Mouse (Mus musculus) ovary, adult 18-20 months (tissue): ENCODE results near the gene Kcnc3.
A peak's percentile ranks its signal among the peaks of the same experiment; 100 is the strongest.

ENCODE experiments used
- DNase-seq: peaks from one replicate; pipeline ENCODE4 v3.0.0; 2022; ENCODE audit warnings: low spot score, mixed read lengths

The Kcnc3 gene

DNA sequence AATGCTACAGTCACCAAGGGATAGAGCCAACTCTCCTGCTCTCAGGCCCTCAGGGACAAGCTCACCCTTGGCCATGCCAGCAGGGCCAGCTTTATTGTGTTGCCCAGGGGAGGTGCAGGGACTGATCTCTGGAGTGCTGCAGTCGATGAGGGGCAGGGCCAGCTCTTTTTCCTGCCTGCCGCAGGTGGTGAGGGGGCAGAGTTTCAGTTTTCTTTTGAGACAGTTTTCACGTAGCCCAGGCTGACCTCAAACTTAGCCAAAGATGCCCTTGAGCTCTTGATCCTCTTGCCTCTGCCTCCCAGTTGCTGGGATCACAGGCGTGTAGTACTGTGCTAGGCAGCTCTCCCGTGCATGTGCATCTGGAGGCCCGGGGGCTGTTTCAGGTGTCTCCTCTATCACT lies 19.5 kb upstream of the Kcnc3 start:
- no peak for DNase-seq

DNA sequence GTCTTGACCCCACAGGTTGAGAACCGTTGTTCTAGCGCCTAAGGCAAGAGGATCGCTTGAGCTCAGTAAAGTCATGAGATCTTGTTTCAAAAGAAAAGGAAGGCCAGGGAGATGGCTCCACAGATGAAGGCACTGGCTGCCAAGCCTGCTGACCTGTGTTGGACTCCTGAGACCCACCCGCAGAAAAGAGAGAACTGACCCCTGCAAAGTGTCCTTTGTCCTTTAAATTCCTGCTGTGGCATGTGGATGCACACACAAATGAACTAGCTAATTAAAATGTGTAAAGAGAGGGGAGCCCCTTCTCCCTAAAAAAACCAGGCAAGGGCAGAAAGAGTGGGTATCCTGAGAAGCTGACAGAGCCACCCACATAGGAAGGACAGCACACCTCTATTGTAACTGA lies 18.7 kb upstream of the Kcnc3 start:
- no peak for DNase-seq

DNA sequence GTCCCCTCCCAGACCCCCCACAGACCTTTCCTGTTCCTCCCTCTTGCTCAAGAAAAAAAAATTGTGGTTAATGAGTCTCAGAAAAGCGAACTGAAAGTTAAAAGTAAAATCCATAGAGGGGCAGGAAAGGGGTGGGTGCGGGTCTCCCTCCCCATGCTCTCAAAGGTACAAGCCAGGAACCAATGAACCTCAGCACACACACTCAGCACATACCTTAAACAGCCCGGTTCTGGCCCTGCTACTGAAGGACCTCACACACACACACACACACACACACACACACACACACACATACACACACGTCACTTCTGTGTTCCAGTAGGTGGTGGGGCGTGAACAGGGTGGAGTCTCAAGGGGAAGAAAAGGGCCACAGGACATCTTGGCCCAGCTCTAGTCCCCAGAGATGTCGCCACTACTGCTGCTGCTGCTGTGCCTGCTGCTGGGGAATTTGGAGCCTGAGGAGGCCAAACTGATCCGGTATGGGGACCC lies 18.2 kb upstream of the Kcnc3 start, which contains the start of gene Napsa:
Gene Napsa (plus strand): TSS at position 168 of the 489 bp plus-strand sequence.
- DNase-seq, result no peak

DNA sequence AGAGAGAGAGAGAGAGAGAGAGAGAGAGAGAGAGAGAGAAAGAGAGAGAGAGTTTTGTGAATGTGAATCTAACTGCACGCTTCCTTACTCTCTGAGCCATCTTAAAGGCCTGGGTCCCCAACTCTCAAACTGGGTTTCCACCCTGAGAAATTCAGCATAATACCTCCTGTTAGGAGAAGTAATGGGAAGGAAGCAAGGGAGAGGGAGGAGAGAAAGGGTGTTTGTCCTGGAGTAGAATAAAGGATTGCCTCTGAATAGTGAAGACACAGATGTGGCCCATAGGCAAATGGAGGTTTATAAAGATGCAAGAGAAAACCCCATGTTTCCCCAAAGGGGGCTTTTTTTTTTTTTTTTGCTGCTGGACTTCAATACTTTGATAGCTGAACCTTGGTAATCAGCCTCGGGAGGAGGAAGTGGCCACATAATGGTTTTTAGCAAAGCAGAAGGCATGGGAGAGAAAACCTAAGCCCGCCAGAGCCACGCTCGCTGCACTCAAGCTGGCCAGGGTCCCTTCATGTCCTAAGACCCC lies 17.4 kb upstream of the Kcnc3 start:
- DNase-seq, result no peak

DNA sequence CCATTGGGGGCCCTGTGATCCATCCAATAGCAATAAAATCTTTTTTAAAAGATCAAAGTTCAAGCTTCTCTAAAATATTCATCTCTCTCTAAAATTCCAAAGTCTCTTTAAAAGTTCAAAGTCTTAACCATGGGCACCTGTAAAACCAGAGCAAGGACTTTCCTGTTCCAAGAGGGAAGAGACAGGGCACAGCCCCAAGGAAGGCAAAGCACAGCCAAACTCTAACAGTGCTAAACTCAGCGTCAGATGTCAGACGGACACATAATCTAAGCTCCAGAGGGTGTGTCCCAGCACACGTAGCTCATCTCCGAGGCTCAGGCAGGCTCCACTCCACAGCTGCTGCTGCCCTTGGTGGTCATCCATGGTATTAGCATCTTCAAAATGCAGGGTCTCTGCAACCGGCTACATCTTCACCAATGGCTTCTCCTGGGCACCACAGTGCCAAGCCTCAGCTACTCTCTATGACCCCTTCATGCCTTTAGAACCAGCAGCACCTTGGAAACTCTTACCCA lies 14.1 kb upstream of the Kcnc3 start:
- DNase-seq, result no peak

DNA sequence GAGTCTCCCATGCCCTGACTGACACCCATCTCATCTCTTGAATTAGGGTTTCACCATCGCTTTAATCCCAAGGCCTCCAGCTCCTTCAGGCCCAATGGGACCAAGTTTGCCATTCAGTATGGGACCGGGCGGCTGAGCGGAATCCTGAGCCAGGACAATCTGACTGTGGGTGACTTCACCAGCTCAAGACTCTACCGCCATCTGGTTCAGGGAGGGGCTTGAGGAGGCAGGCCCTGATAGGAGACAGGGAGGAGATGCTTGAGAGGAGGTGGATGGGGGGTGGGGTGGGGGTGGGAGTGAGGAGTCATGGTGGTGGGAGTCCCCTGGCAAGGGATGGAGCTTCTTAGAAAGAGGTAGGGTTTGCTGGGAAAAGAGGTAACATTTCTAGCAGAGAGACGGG lies 8.8 kb upstream of the Kcnc3 start:
- no peak for DNase-seq

DNA sequence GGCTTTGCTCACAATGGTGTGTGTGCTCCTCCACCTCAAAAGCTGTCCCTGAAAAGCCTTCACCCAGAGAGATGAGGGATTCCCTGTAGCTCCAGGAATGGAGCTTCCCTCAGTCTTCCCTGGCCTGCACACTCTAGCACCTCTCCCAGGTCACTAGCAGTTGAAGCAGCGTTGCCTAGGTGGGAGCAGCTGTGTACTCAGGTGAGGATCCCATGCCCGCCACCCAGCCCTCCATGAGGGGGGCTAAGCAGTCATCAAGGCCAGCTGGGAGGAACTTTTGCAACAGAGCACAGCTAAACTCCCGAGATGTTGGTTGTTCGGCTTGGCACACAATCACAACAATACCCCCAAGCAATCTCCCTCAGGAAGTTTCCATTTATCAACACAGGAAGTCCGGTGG lies 7.8 kb upstream of the Kcnc3 start:
- no peak for DNase-seq

DNA sequence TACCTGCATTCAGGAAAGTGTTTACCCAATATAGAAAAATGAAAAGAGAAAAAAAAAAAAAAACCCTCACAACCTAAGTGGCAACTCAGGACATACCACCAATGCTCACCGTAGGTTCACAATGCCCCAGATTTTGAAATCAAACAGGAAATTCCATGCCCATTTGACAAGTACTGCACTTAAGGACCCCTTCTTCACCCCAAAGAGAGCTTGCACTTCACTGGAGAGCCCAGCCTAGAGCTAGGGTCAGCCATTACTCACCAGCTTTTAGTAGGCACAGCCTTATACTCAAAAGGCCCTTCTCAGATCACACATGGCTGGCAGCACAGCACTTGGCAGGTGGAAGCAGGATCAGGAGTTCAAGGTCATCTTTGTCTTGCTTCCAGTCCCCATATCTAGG lies 7.3 kb upstream of the Kcnc3 start:
- no peak for DNase-seq

DNA sequence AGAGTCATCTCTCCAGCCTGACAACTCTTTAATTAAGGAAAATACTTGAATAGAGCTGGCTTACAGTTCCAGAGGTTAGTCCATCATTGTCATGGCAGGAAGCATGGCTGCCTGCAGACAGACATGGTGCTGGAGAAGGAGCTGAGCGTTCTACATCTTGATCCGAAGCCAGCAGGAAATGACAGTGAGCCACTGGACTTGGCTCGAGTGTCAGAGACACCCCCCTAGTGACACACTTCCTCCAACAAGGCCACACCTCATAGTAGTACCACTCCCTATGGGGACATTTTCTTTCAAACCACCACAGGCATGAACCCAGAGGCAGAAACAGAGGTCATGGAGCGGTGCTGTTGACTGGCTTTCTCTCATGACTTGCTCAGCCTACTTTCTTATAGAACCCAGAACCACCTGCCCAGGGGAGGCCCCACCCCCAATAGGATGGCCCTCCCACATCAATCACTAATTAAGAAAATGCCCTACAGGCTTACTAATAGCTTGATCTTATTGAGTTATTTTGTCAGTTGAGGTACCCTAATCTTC lies 6.1 kb upstream of the Kcnc3 start:
- no peak for DNase-seq

DNA sequence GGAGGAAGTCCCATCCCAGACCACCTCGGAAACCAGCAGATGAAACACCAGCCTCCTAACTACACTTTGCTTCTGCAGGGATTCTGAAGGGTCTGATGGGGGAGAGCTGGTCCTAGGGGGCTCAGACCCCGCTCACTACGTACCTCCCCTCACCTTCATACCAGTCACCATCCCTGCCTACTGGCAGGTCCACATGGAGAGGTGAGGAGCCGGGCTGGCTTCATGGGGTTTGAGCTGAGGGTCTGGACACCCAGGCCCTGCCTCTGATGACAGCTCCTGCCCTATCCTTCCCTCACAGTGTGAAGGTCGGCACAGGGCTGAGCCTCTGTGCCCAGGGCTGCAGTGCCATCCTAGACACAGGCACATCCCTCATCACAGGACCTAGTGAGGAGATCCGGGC lies 5.5 kb upstream of the Kcnc3 start:
- no peak for DNase-seq

DNA sequence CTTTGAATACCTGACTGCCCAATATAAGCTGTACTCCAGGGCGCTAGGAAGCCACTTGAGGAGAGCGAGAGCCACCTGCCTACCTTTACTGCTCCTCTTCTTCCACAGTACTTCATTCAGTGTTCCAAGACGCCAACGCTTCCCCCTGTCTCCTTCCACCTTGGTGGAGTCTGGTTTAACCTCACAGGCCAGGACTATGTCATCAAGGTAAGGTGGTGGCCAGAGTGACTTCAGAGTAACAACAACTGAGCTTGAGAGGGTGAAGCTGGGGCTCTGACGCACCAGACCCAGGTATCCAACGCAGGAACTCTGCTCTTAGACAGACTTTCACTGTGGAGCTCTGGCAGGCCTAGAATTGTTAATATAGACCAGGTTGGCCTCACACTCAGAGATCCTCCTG lies 4.9 kb upstream of the Kcnc3 start:
- DNase-seq, result no peak

DNA sequence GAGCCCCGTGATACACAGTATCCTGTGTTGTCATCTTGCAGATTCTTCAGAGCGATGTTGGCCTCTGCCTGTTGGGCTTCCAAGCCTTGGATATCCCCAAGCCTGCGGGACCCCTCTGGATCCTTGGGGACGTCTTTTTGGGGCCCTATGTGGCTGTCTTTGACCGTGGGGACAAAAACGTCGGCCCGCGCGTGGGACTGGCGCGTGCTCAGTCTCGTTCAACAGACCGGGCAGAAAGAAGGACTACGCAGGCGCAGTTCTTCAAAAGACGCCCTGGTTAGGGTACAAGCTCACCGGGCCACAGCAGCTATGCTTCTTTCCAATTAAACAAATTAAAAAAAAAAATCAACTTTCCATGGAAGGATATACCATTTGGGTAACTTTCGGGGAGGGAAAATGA lies 3.9 kb upstream of the Kcnc3 start:
- DNase-seq, result no peak

DNA sequence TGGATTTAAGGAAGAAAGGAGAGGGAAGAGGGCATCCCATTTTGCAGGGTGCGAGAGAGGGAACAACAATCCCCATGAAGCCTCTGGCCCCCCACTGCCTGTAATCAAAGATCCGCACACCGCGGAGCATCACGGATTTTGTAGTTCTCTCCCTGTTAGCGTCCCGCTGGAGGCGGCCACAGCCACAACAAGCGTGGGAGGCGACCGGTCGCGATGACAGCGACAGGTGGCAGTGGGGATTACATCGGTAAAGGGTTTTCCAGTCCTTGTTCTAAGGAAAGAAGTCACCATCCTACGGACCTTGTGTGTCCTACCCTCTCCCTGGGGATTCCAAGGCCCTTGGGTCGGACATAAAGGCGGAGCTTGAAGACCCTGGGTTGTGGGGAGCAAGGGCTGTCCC lies 3.5 kb upstream of the Kcnc3 start:
- no peak for DNase-seq

DNA sequence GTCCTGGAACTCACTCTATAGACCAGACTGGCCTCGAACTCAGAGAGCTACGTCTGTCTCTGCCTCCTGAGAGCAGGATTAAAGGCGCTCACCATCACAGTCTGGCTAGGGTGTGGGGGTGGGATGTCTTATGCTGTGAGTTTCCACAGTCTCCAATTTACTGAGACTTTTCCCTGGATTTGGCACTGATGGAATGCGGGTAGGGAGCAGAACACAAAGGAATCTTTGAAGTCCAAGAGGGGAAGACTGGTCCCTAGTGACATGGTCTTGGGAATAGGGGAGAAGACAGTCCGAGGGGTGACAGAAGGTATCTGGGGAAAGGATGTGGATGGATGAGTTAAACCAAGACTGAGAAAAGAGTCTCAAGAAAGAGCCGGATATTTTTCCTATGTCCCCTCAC lies 2.8 kb upstream of the Kcnc3 start:
- no peak for DNase-seq

DNA sequence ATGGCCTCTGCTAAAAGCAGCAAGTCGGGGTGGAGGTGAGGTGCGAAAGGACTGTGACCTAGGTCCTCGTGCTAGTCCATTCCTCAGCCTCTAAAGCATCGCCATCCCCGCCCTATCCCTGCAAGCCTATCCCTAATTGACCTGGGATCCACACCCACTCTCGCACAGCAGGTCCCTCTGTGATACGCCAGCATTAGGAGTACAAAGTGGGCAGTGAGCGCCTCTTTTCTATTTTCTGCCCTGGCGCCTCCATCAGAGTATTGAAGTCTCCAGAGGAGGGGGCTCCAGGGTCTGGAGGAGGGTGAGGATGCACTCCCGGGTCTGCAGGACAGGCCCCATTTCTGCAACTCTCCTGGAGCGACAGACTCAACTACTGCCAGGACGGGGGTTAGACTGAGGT lies 2.1 kb upstream of the Kcnc3 start:
- no peak for DNase-seq

DNA sequence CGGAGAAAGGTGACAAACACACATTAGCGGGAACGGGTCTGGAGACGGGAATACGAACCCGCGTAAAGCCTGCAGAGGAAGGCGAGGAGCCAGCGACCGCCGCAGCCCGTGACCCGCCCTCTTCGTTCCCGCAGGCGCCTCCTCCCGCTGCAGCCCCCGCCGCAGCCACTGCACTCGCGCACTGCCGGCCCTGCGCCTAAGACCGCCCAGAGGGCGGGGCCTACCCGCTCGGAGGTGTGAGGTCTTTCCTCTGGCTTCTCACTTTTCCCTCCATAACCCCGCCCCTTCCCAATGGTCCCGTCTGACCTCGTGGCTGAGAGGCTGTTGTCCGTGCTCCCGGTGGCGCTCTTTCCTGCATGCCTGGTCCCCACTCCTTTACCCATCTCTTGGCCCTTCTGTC lies 1.3 kb upstream of the Kcnc3 start:
- DNase-seq, result peak; percentile 62

DNA sequence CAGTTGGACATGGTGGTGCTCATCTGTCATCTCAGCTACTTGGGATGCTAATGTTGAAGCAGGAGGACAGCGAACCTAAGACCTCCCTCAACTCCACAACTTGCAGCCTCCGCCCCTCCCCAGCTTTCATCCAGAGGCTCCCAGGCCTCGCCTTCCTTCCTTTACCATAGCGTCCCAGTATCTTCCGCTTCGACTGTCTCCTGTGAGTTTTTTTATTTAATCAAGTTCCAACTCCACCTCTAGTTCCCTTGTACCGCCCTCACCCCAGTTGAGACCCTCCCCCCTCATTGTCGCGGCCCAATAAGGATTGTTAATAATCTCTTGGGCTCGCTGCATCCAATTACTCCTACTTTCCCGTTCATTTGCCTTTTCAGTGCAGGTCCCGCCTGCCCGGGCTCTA lies 518 bp upstream of the Kcnc3 start:
- no peak for DNase-seq

DNA sequence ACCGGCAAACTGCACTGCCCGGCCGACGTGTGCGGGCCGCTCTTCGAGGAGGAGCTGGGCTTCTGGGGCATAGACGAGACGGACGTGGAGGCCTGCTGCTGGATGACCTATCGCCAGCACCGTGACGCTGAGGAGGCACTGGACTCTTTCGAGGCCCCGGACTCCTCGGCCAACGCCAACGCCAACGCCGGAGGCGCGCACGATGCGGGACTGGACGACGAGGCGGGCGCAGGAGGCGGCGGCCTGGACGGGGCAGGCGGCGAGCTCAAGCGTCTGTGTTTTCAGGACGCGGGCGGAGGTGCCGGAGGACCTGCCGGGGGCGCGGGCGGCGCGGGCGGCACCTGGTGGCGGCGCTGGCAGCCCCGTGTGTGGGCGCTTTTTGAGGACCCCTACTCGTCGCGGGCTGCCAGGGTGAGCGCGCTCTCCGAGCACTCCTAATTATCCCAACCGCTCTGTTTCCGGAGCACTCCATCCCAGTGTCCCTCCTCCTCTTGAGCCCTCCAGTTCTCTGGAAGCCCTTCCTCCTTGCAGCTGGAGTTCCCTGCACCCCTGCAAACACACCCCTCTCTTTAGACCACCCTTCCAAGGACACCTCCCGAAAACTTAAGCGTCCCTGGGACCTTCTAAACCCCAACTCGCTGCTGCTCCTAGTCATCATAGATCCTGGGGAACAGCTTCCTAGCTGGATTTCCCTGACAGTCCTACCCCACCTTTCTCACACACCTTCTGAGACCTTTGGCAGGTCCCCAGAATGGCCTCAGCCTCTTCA lies 1.1 kb downstream of the Kcnc3 start:
- DNase-seq, result no peak

DNA sequence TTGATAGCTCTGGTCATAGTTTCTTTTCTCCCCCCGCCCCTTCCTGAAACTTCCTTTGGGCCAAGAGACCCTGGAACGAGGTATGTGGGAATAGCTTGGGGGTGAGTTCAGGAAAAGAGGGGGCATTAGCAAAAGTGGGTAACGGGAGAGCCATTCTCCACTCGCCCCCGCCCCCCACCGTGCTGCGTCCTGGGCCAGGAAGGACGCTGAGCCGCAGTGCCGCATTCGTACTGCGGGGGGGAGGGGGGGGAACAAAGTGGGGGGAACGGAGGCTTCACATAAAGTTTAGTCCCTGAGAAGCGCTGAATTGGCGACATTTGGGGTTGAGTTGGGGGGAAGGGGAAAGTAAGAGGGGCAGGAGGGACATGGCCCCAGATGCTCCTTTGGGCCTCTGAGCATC lies 2.6 kb downstream of the Kcnc3 start:
- DNase-seq, result no peak

DNA sequence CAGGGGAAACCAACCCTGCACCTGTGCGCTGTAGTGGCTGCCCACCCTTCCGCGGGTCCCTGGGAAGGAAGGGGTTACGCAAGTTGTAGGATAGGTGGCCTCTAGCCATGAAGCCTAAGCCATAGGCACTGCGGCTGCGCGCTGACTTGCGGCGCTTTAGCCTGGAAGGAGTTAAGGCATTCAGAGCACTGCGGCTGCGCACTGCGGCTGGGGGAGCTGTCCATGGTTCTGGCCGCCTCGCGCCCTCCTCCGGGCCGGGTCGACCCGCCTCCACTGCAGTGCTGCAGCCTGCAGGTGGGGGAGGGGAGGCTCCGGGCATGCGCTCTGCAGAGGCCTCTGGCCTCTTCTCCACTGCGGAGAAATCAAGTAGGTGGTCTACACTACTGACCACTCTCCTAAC lies 3.3 kb downstream of the Kcnc3 start:
- DNase-seq, result peak; percentile 66

DNA sequence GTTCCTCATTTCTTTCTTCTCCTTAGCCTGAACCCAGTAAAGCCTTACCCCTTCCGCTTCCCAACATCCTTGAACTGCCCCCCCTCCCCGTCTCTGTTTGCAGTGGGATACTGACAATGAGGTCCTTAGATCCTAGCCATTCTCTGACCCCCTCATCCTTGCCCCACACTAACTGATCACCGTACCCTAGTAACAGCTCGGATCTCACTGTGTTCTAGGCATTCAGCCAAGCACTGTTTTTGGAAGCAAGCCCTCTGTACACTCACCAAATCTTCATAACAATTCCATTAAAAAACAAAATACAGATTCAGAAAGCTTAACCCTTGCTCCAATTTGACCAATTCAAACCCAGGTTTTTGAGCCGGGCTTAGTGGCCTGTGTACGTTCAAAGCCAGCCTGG lies 3.8 kb downstream of the Kcnc3 start:
- no peak for DNase-seq

DNA sequence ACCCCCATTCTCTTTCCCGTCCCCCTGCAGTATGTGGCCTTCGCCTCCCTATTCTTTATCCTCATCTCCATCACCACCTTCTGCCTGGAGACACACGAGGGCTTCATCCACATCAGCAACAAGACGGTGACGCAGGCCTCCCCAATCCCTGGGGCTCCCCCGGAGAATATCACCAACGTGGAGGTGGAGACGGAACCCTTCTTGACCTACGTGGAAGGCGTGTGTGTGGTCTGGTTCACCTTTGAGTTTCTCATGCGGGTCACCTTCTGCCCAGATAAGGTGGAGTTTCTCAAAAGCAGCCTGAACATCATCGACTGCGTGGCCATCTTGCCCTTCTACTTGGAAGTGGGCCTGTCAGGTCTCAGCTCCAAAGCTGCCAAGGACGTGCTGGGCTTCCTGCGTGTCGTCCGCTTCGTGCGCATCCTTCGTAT lies 4.7 kb downstream of the Kcnc3 start:
- DNase-seq, result no peak

DNA sequence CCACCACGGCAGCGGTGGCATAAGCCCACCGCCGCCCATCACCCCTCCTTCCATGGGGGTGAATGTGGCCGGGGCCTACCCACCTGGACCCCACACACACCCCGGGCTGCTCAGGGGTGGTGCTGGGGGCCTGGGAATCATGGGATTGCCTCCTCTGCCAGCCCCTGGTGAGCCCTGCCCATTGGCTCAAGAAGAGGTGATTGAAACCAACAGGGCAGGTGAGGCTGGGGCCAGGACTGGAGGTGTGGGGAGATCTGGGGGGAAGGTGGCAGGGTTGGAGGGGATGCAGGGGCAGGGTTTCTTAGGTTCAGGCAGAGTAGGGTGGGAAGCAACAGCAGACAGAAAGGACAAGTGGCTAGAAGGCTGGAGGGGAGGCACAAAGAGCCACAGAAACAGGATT lies 5.6 kb downstream of the Kcnc3 start:
- DNase-seq, result no peak
